Mouse (Mus musculus): Measurements from ENCODE around the gene Il4i1.

Gene Il4i1

DNA sequence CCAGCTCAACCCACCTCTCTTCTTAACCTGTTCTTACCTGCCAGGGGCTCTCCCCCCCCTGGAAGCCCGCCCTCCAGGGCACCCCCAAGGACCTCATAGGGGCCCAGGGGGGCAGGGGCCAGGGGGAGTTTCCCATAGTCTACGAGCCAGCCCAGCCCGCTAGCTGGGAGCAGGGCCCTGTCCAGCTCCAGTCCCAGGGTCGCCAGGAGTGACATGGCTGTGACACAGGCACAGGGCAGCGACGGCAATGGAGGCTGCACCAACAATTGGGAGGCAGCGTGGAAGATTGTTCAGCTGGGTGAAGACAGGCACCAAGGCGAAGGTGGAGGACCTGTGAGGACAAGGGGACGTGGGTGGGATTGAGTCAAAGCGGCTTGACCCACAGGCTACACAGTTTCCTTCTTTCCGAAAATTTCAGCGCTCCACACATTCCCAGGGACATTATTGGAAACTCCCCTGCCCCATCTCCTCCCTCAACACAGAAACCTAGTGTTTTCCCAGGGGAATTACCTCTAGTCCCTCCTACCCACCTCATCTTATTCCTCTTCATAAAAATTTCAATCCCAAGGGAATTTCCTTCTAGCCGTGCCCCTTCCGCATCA is 1.1 kb upstream of the Il4i1 start:
- ChIA-PET CTCF (interaction anchor here (0.6 to 3.4 kb wide), 19 partner anchors 9 to 651 kb away, joined by 3 to 28 read pairs (median 3); partner anchors contain the start of genes Emc10 (in 1 of the 4), Fam71e1 (in 1 of the 4), Fuz (in 1 of the 4) and Rras (in 1 of the 4)), POLR2A (interaction anchor here (0.6 to 43.6 kb wide), 140 partner anchors 7 to 1349 kb away, joined by 3 to 2007 read pairs (median 5); partner anchors contain the start of genes Akt1s1 (in 3 of the 4), Ap2a1 (in 3 of the 4), Izumo2 (in 3 of the 4) and Prmt1 (in 3 of the 4))

DNA sequence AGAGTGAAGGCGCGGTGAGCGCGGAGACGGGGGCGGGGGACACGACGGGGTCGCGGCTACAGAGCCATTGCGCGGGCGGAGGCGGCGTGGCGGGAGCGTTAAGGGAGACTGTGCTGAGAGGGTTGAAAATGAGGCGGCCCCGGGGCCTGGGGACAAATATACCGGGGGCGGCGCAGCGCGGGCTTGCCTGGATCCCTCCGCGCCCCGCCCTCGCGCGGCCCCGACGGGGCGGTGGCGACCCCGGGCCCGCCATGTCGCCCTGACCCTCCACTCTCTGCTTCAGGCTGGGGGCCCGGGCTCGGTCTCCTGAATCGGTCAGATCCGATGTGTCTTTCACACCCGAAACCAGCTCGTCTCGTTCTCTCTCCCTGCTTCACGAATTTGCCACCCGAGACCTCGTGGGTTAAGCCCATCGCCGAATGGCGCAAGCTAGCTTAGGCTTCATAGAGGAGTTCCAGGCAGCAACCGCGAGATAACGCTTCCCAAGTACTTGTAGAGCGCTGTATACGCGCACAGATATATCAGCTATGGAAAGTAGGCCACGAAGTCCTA is 359 bp downstream of the Il4i1 start, which contains the start of gene Atf5:
Gene Atf5, minus strand, starts transcription at position 189 of the 552 bp plus-strand sequence.
- ChIA-PET POLR2A (interaction anchor here (0.6 to 43.6 kb wide), 148 partner anchors 8 to 1350 kb away, joined by 3 to 2007 read pairs (median 5); partner anchors contain the start of genes Akt1s1 (in 3 of the 4), Ap2a1 (in 3 of the 4), Emc10 (in 3 of the 4) and Fam71e1 (in 3 of the 4)), CTCF (interaction anchor here in 3 of 4 experiments (1.0 to 3.4 kb wide), 12 partner anchors 8 to 322 kb away, joined by 3 to 28 read pairs (median 4); partner anchors contain the start of gene Tbc1d17 (in 1 of the 3))

DNA sequence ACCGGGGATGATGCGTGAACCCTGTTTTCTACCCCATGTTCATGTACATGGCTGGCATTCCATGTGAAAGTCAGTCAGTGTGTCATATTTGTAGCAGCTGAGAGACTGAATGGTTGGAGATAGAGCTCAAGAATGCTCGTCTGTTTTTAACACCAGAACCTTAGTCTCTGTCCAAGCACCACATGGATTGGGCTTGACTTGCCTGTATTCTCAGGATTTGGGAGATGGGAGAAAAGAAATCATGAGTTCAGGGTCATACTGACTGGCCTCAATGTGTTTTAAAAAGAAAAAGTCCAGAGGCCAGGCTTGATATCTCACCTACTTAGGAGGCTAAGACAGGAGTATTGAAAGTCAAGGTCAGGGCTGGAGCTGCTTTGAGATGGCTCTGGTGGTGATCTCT is 1.3 kb downstream of the Il4i1 start:
- ChIA-PET CTCF (interaction anchor here in 2 of 4 experiments (1.2 to 3.4 kb wide), 3 partner anchors 9 to 12 kb away, joined by 3 to 28 read pairs (median 6); no protein-coding TSS in a partner anchor), POLR2A (interaction anchor here (0.7 to 43.6 kb wide), 51 partner anchors 8 to 512 kb away, joined by 3 to 2007 read pairs (median 13); partner anchors contain the start of genes Akt1s1 (in 3 of the 4), Izumo2 (in 3 of the 4), Tbc1d17 (in 3 of the 4) and Vrk3 (in 3 of the 4))

DNA sequence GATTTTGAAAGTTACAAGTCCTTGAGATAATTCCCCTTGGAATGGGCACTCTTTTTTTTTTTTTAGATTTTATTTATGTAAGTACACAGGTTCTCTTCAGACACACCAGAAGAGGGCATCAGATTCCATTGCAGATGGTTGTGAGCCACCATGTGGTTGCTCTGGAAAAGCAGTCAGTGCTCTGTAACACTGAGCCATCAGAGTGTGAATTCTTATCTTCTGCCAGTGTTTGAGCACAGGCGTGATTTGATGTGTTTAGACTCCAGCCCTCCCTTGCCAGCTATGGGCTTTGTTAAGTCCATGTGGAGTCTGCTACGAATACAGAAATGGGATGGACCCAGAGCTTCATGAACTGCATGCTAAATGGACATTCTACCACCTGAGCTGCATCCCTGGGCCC is 2.0 kb downstream of the Il4i1 start:
- ChIA-PET CTCF (interaction anchor here in 2 of 4 experiments (1.2 to 2.2 kb wide), 3 partner anchors 8 to 73 kb away, joined by 3 to 11 read pairs (median 6); no protein-coding TSS in a partner anchor), POLR2A (interaction anchor here (0.6 to 43.6 kb wide), 65 partner anchors 9 to 578 kb away, joined by 3 to 2007 read pairs (median 4); partner anchors contain the start of genes Akt1s1 (in 3 of the 4), Ap2a1 (in 3 of the 4), Izumo2 (in 3 of the 4) and Pnkp (in 3 of the 4))

DNA sequence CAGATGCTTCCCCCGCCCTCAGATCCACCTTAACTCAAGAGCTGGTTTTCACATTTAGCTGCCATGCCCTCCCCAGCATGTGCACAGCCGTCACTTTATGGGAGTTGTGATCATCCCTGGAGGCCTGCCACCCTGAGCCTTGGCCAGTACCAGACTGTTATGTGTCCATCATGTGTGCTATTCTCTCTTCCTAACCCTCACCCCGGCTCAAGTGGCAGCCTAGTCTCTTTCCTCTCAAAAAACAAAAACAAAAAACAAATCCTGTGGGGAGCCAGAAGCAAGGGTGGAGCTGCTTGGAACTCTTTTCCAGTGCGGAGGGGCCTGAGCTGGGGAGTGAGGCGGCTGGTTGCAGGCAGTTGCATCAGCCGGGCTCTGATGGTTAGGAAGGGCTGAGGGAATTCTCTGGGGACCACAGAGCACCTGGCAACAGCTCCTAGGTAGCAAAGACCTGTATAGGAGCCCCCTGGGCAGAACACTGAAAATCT is 2.6 kb downstream of the Il4i1 start:
- POLR2A ChIA-PET, result interaction anchor here (0.6 to 43.6 kb wide), 89 partner anchors 9 to 577 kb away, joined by 3 to 2007 read pairs (median 4); partner anchors contain the start of genes Akt1s1 (in 4 of the 4), Tbc1d17 (in 4 of the 4), Ap2a1 (in 3 of the 4) and Izumo2 (in 3 of the 4)
- CTCF ChIA-PET, result interaction anchor here in 2 of 4 experiments (0.6 to 2.2 kb wide), 4 partner anchors 10 to 165 kb away, joined by 3 to 11 read pairs (median 3); no protein-coding TSS in a partner anchor

DNA sequence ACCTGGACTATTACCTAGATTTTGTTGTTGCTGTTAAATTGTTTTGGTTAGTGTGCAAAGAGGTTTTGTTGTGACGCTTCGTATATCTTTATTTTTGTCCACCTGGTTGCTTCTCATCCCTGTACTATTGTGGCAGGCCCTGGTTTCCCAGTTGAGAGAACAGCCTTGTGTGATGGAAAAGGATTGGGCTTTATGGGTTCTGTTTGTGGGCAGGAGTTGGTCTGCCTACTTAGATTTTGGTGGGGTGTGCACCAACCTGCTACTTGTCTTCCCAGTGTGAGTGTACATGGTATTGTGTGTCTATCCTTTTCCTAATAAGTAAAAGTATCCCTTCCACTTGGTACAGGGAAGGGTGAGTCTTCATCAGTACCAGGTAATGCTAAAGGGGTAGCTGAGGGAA is 3.2 kb downstream of the Il4i1 start:
- ChIA-PET CTCF (interaction anchor here in 2 of 4 experiments (0.5 to 2.2 kb wide), 5 partner anchors 9 to 98 kb away, joined by 3 to 11 read pairs (median 3); partner anchors contain the start of gene Ptov1 (in 1 of the 2)), POLR2A (interaction anchor here (0.8 to 43.6 kb wide), 75 partner anchors 9 to 576 kb away, joined by 3 to 2007 read pairs (median 4); partner anchors contain the start of genes Akt1s1 (in 4 of the 4), Tbc1d17 (in 4 of the 4), Ap2a1 (in 3 of the 4) and Izumo2 (in 3 of the 4))

DNA sequence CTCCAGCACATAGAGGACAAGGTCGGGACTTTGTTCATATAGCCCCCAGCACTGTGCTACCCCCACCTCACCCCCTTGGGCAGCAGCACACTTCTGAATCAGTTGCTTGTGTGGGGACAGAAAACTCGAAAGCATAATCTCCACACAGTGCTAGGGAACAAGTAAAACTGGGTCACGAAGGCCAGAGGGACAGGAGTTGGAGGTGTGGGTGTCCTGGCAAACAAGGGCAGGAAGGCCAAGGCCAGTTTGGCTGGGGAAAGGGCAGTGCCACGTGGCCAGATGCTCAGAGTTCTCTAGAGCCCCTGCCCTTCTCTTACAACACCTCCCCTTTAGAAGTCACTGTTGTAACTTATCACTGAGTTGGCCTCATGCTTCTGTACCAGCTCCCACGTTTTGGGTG is 3.7 kb downstream of the Il4i1 start:
- CTCF ChIA-PET, result interaction anchor here in 1 of 4 experiments (0.5 to 2.2 kb wide), 4 partner anchors 9 to 99 kb away, joined by 3 to 11 read pairs (median 3); partner anchors contain the start of gene Ptov1
- POLR2A ChIA-PET, result interaction anchor here (0.6 to 43.6 kb wide), 48 partner anchors 8 to 519 kb away, joined by 3 to 2007 read pairs (median 6); partner anchors contain the start of genes Akt1s1 (in 4 of the 4), Tbc1d17 (in 4 of the 4), Izumo2 (in 3 of the 4) and Ptov1 (in 3 of the 4)

DNA sequence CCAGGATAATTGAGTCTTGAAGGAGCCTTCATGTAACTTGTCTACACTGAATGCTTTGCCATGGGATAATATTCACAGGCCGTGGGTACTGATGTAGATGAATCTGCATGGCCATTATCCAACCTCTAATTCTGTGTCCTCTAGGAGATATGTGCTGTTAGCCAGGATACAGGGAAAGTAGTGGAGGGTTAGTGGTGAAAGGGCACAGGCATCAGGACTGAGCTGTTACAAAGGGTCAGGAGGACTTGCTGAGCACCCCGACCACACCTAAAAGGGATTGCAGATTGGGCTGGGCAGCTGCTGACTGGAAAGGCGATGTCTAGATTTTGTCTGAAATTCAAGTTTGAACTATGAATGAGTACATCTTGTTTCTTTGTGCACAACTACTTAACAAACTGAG is 4.3 kb downstream of the Il4i1 start:
- POLR2A ChIA-PET, result interaction anchor here (0.6 to 43.6 kb wide), 40 partner anchors 8 to 352 kb away, joined by 3 to 2007 read pairs (median 5); partner anchors contain the start of genes Akt1s1 (in 3 of the 4), Tbc1d17 (in 3 of the 4), Izumo2 (in 2 of the 4) and Pnkp (in 2 of the 4)

DNA sequence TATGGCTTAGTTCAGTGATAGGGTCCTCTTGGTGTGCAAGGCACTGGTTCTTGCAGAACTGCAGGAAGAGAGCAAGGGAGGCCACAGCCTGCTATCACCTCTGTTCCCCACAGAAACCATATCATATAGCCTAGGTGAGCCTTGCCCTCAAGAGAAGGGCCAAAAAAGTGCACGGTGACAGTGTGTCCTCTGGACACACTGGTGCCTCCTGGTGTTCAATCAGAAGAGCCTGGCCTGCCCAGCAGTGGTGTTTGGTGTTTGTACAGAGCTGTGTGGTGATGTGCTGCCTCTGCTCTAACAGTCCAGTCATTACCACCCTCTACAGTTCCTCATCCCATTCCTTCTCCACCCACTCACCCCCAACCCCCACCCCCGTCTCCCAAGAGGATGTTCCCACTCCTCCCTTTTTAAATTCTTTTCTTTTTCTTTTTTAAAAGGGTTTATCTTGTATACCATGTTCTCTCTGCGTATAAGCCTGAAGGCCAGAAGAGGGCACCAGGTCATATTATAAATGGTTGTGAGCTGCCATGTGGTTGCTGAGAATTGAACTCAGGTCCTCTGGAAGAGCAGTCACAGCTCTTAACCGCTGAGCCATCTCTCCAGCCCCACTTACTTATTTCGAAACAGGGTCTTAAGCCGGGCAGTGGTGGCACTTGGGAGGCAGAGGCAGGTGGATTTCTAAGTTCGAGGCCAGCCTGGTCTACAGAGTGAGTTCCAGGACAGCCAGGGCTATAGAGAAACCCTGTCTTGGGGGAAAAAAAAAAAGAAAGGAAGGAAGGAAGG is 5.7 kb downstream of the Il4i1 start:
- ChIA-PET CTCF (interaction anchor here in 3 of 4 experiments (0.5 to 1.8 kb wide), 11 partner anchors 17 to 1094 kb away, joined by 3 to 7 read pairs (median 3); partner anchors contain the start of genes Fuz (in 1 of the 3), Izumo2 (in 1 of the 3) and Vrk3 (in 1 of the 3)), POLR2A (interaction anchor here (0.6 to 43.6 kb wide), 47 partner anchors 9 to 1258 kb away, joined by 3 to 2007 read pairs (median 4); partner anchors contain the start of genes Akt1s1 (in 3 of the 4), Tbc1d17 (in 3 of the 4), Izumo2 (in 2 of the 4) and Pnkp (in 2 of the 4))

More for the DNA sequence above, 4.3 kb downstream of the Il4i1 start:
- CTCF ChIA-PET, result interaction anchor here in 1 of 4 experiments (1.2 to 1.8 kb wide), 2 partner anchors 76 to 112 kb away, joined by 3 to 4 read pairs; partner anchors contain the start of genes Fuz and Izumo2

DNA sequence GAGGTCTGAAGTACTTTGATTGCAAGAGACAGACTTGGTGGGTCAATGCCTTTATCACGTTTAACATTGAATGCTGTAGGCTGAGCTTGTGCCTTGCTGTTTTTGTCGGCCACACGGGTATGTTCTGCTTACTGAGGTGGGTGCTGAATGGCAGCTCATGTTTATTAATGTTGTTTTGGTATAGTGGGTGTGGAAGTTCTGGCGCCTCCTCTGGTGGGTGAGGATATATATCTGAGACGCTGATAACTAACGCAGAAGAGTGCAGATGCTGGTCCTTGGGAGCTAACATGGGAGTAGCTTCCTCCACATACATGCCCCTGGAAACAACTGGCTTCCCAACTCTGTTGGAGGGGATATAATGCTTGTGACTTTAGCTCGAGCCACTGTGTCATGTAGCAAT is 7.2 kb downstream of the Il4i1 start:
- ChIA-PET POLR2A (interaction anchor here (0.6 to 52.0 kb wide), 60 partner anchors 6 to 1469 kb away, joined by 3 to 2007 read pairs (median 5); partner anchors contain the start of genes Akt1s1 (in 4 of the 4), Il4i1 (in 4 of the 4), Nup62 (in 4 of the 4) and Tbc1d17 (in 4 of the 4)), CTCF (interaction anchor here (0.6 to 2.9 kb wide), 24 partner anchors 9 to 428 kb away, joined by 3 to 8 read pairs (median 3); partner anchors contain the start of genes Akt1s1 (in 2 of the 4), Tbc1d17 (in 2 of the 4) and Ap2a1 (in 1 of the 4))

DNA sequence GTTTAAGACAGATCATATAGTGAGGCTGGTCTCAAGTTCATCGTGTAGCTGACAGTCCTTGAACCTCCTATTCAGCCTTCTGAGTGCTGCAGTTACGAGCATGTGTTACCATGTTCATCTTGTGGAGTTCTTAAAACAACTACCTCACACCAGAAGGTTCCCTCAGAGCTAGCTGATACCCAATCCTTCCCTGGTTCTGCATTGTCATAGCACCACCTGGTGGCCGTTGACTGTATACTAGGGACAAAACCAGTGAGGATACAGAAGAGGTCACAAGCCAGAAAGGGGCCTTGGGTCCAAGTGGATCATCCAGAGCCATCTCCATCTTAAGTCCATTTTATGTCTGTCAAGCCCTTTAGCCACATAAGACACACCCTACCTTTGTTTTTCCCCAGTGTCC is 8.7 kb downstream of the Il4i1 start:
- ChIA-PET CTCF (interaction anchor here (0.6 to 5.1 kb wide), 48 partner anchors 8 to 329 kb away, joined by 3 to 28 read pairs (median 4); partner anchors contain the start of genes Atf5 (in 3 of the 4), Il4i1 (in 3 of the 4), Nup62 (in 3 of the 4) and Akt1s1 (in 2 of the 4)), POLR2A (interaction anchor here (0.5 to 52.0 kb wide), 53 partner anchors 7 to 449 kb away, joined by 3 to 2007 read pairs (median 4); partner anchors contain the start of genes Il4i1 (in 4 of the 4), Nup62 (in 4 of the 4), Akt1s1 (in 3 of the 4) and Atf5 (in 3 of the 4))

DNA sequence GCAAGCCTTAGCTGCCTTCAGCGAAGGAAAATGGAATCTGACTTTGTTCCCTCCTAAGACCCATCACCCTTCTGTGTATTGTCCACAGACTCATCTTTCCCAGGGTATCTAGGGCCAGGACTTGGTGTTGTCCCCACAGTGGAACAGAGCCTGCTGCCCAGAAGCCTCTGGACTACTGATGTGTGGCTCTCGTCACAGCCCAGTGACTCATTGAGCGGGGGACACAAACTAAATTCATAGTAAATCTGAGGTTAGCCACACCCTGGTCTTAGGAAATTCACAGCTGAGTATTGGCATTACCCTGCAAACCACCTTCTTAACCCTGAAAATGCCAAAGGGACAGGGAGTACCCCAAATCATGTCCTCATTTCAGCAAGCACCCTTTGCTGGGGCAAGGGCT is 10.6 kb downstream of the Il4i1 start:
- ChIA-PET CTCF (interaction anchor here in 2 of 4 experiments (0.9 to 5.1 kb wide), 7 partner anchors 7 to 171 kb away, joined by 3 to 28 read pairs (median 6); partner anchors contain the start of genes Atf5 (in 2 of the 2), Il4i1 (in 1 of the 2) and Nup62 (in 1 of the 2)), POLR2A (interaction anchor here (0.6 to 52.0 kb wide), 35 partner anchors 7 to 630 kb away, joined by 3 to 2007 read pairs (median 4); partner anchors contain the start of genes Akt1s1 (in 4 of the 4), Il4i1 (in 4 of the 4), Nup62 (in 4 of the 4) and Tbc1d17 (in 4 of the 4))

DNA sequence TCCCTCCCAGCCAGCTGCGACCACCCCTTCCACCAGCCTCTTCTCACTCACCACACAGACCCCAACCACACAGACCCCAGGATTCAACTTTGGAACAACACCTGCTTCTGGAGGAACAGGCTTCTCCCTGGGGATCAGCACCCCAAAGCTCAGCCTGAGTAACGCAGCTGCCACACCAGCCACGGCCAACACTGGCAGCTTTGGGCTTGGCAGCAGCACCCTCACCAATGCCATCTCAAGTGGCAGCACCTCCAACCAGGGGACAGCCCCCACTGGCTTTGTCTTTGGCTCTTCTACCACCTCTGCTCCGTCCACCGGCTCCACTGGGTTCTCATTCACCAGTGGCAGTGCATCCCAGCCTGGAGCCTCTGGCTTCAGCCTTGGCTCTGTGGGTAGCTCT is 12.5 kb downstream of the Il4i1 start:
- ChIA-PET CTCF (interaction anchor here in 1 of 4 experiments (0.5 to 5.1 kb wide), 6 partner anchors 10 to 180 kb away, joined by 3 to 28 read pairs (median 6); partner anchors contain the start of genes Atf5, Il4i1 and Nup62), POLR2A (interaction anchor here (0.6 to 52.0 kb wide), 30 partner anchors 7 to 524 kb away, joined by 3 to 2007 read pairs (median 5); partner anchors contain the start of genes Akt1s1 (in 3 of the 4), Atf5 (in 3 of the 4), Il4i1 (in 3 of the 4) and Nup62 (in 3 of the 4))

DNA sequence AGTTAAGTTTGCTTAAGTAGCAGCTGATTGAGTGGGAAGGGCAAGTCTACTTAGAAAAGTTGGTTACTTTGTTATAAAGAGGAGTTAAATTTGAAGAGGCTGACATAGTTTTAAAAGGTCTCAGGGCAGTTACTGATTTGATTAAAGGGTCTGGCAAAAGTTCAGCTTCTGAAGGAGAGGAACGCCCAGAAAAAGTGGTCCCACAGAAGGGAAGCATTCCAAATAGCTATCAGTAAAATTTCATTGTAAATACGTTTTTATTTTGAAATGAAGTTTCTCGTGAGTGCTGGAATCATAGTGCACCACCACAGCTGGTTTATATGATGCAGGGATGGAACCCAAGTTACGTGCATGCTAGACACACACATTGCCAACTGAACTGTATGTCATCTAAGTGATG is 16.6 kb downstream of the Il4i1 start:
- ChIA-PET CTCF (interaction anchor here in 2 of 4 experiments (0.6 to 0.9 kb wide), 2 partner anchors 9 to 140 kb away, joined by 3 to 4 read pairs; no protein-coding TSS in a partner anchor), POLR2A (interaction anchor here (0.9 to 52.0 kb wide), 8 partner anchors 3 to 134 kb away, joined by 3 to 2007 read pairs (median 4); partner anchors contain the start of genes Il4i1 (in 3 of the 4), Nup62 (in 3 of the 4), Atf5 (in 2 of the 4) and Akt1s1 (in 1 of the 4))

DNA sequence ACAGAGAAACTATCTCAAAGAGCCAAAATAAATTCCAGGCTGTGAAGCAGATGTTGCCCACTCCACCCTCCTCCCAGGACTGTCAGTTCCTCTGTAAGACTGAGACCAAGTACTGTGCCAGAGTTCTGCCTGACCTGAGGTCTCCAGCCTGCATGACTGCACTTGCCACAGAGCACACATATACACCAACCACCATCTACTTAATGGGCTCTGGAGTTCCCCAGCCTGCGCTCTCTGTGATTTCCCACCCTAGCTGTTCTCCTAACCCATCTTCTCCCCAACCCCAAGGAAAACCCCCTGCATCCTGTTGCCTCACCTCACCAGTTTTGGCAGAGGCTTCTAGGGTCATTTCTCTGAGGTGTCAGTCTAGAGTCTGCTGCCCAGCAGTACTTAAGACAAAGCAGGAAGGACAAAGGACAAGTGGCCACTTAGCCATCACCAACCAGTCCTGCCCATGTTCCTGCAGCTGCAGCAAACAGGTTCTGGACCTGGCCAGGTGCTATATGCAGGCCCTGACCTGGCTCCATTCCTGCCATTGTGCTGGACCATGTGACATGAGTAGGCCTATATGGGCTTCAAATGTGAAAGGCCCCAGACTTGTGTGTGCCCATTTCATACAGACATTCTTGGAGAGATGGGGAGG is 19.3 kb downstream of the Il4i1 start:
- ChIA-PET CTCF (interaction anchor here in 1 of 4 experiments (1.0 kb wide), 1 partner anchor 11 kb away, joined by 3 read pairs; no protein-coding TSS in a partner anchor), POLR2A (interaction anchor here in 3 of 4 experiments (0.6 to 52.0 kb wide), 14 partner anchors 0 to 1105 kb away, joined by 3 to 2007 read pairs (median 8); partner anchors contain the start of genes Akt1s1 (in 2 of the 3), Atf5 (in 2 of the 3), Il4i1 (in 2 of the 3) and Nup62 (in 2 of the 3))
